Mouse (Mus musculus): ENCODE measurements around the gene Ctf2. TPM values are rescaled to one million over a fixed set of nuclear protein-coding genes. Genes with fewer than 3 reads are reported as not detected.

The Ctf2 gene
- not detected for polyA plus RNA-seq (2014; fragmentation: Illumina TruSeq; extraction: RNeasy Lipid Tissue Mini Kit (QIAGEN cat#74804); ENCODE audit: low read depth, low replicate concordance)

DNA sequence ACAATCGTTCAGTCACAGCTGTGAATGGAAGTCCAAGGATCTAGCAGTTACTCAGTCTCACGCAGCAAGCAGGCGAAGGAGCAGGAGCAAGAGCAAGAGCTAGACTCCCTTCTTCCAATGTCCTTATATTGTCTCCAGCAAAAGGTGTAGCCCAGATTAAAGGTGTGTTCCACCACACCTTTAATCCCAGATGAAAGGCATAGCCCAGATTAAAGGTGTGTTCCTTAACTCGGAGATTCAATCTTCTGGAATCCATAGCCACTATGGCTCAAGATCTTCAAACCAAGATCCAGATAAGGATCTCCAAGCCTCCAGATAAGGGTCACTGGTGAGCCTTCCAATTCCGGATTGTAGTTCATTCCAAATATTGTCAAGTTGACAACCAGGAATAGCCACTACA lies at the start of gene Ctf2:
Gene Ctf2, minus strand, starts transcription at position 101 of the 400 bp plus-strand sequence.

DNA sequence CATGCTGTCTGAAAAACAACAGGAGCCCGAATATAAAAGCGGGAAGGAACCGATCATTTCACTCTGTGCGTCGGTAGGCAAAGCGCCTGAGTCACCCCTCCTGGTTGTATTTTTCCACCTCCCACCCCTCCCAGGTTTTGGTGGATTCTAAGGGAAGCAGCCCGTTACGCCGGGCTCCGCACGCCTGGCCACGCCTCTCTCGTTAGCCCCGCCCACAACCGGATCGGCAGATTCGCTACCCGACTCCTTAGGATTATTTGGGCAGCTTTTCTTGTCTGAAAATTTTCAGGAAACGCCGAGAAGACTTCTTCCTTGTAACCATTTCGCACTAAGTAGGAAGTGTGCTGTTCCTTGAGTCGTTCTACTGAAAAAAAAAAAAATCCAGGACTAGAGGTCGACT lies 44.5 kb upstream of the Ctf2 start, which contains the start of gene Setd1a:
Gene Setd1a, plus strand, starts transcription at position 245 of the 400 bp plus-strand sequence.

DNA sequence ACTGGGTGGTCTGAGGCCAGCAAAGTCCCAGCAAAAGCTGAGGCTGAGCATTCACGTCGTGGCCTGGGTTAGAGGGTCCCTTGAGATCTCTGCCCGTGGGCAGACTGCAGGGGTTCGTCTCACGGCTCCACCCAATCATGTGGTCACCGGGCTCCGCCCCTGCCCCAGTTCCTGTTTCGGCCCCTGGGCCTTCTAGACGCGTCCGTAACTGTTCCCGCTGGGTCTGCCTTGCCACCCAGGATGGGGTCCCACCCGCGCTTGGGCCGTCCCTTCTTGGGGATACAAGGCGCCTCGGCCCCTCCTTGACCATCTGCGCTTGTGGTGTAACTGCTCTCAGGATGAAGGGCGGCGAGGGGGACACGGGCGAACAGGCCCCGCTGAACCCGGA lies 37.7 kb upstream of the Ctf2 start, which contains the start of gene Orai3:
Gene Orai3, plus strand, starts transcription at position 165 of the 388 bp plus-strand sequence.

DNA sequence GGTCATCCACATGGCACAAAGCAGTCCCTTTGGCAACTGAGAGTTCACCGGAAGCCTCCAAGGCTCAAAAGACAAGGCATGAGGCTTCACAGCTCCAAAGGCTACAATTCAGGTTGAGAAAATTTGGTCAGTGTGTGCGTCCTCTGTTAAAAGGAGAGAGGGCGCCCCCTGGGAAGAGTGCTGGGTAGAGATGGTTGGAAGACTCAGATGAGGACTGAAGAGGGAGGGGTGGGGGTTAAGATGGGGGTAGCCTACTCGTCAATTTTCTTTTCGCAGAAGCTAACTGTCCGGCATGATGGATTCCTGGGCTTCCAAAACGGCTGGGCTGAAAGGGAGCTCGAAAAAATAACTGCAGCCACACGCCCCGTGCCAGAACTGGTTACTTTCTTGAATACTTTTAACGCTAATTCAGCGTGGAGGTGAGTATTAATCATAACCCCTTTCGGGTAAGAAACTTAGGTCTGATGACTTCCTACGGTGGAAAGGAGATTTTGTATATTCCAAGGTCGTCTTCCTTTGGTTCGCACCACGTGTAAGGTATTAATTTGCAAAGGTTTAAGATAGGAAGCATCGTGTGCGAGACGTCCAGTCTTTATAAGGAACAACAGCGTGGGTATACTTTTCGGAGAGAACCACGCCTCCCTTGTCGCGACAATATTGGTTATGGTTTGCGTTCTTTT lies 12.5 kb upstream of the Ctf2 start, which contains the start of gene Fbxl19:
Gene Fbxl19, plus strand, starts transcription at position 178 of the 680 bp plus-strand sequence.

DNA sequence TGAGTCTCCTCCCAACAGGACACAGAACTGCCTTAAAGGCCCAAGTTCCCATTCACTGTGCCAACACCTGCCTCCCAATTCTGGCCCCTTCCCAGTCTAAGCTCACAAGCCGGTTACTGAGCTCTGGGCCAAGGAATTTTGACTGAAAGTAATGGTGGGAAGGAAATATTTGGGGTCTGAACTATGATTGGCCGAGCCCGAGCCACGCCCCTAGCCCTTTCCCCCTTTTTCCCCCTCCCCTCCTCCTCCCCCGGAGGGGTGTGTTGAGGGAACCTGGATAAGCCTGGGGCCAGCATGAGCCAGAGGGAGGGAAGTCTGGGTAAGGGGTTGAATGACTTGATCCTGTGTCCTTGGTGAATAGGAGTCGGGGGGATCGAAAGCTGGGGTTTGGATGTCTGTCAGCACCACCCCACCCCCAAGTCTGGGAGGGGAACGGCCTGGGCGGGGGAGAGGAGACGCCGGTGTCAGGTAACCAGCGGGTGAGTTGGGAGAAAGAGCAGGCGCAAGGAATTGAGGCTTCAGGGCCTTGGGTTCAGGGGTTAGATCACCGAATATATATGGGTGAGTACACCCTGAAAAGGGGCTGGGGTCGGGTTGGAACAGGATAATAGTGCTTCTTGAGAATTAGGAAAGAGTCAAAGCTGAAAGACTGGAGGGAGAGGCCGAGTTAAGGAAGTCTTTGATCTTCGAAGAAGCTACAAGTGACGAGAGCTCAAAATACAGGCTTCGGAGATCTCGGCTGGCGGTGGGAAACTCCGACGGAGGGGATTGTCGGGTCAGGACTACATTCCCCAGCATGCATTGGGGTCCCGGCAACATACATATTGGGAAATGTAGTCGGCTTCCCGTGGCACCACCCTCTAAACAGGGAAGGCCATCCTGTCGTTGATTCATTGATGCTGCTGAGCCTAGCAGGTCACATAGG lies 19.2 kb downstream of the Ctf2 start, which contains the start of gene Ctf1:
Gene Ctf1, plus strand, starts transcription at position 276 of the 925 bp plus-strand sequence.

DNA sequence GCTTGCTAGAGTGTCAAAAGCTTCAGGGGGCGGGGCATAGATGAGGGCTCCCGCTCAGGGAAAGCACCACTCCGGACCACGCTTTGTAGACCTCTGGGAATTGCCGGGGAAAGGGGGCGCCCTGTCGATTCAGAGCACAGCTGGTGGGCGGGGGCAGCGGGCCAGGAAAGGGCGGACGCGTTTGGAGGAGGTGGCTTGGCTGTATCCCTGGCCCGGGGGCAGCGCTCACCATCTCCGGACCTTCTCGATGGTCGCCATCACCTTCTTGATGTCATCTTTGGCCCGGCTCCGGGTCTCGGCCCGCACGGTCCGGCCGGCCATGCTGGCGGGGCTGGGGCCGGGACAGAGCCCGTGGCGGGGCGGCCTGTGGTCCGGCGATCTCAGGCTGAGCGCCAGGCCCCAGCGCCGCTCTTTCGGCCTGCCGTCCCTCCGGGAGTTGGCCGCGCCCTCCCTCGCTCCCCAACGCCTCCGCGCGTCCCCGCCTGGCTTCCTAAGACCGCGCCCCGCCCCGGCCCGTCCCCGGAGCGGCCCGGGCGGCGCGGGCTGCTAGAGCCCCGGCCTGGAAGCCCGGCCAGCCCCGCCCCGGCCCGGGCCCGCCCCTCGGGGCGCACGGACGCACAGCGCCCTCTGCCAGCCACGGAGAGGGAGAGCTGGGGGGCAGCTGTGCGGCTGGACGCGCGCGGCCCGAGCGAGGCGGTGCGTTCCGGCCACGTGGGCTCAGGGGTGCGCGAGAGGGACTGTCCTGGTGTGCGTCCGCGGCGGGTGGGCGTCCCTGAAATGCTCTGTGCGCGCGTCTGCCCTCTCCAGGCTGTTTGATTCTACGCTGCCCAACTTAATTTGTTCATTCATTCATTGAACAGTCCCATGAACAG lies 23.5 kb downstream of the Ctf2 start, which contains the start of gene Bcl7c:
Gene Bcl7c, minus strand, starts transcription at position 727 of the 872 bp plus-strand sequence.

Other genes starting within 250 kb of the Ctf2 start
- 18.2 TPM for gene Srcap, start 220.2 kb downstream of the Ctf2 start, polyA plus RNA-seq (2014; fragmentation: Illumina TruSeq; extraction: RNeasy Lipid Tissue Mini Kit (QIAGEN cat#74804); ENCODE audit: low read depth, low replicate concordance)
- gene Gm42715, start 212.6 kb downstream of the Ctf2 start, polyA plus RNA-seq (2014; fragmentation: Illumina TruSeq; extraction: RNeasy Lipid Tissue Mini Kit (QIAGEN cat#74804); ENCODE audit: low read depth, low replicate concordance), result 12.8 TPM
- not detected for gene Tmem265, start 170.8 kb downstream of the Ctf2 start, polyA plus RNA-seq (2014; fragmentation: Illumina TruSeq; extraction: RNeasy Lipid Tissue Mini Kit (QIAGEN cat#74804); ENCODE audit: low read depth, low replicate concordance)
- gene Phkg2, start 158.8 kb downstream of the Ctf2 start, polyA plus RNA-seq (2014; fragmentation: Illumina TruSeq; extraction: RNeasy Lipid Tissue Mini Kit (QIAGEN cat#74804); ENCODE audit: low read depth, low replicate concordance), result 83.6 TPM
- 22.1 TPM for gene Ccdc189, start 143.6 kb downstream of the Ctf2 start, polyA plus RNA-seq (2014; fragmentation: Illumina TruSeq; extraction: RNeasy Lipid Tissue Mini Kit (QIAGEN cat#74804); ENCODE audit: low read depth, low replicate concordance)
- gene Rnf40, start 143.4 kb downstream of the Ctf2 start, polyA plus RNA-seq (2014; fragmentation: Illumina TruSeq; extraction: RNeasy Lipid Tissue Mini Kit (QIAGEN cat#74804); ENCODE audit: low read depth, low replicate concordance), result 33.6 TPM
- gene Zfp629, start 116.4 kb downstream of the Ctf2 start, polyA plus RNA-seq (2014; fragmentation: Illumina TruSeq; extraction: RNeasy Lipid Tissue Mini Kit (QIAGEN cat#74804); ENCODE audit: low read depth, low replicate concordance), result 14.8 TPM
- 26.6 TPM for gene Bcl7c, start 23.2 kb downstream of the Ctf2 start, polyA plus RNA-seq (2014; fragmentation: Illumina TruSeq; extraction: RNeasy Lipid Tissue Mini Kit (QIAGEN cat#74804); ENCODE audit: low read depth, low replicate concordance)
- gene Ctf1, start 19.4 kb downstream of the Ctf2 start, polyA plus RNA-seq (2014; fragmentation: Illumina TruSeq; extraction: RNeasy Lipid Tissue Mini Kit (QIAGEN cat#74804); ENCODE audit: low read depth, low replicate concordance), result 11.1 TPM
- 20.0 TPM for gene Fbxl19, start 12.4 kb upstream of the Ctf2 start, polyA plus RNA-seq (2014; fragmentation: Illumina TruSeq; extraction: RNeasy Lipid Tissue Mini Kit (QIAGEN cat#74804); ENCODE audit: low read depth, low replicate concordance)
- 28.1 TPM for gene Orai3, start 37.6 kb upstream of the Ctf2 start, polyA plus RNA-seq (2014; fragmentation: Illumina TruSeq; extraction: RNeasy Lipid Tissue Mini Kit (QIAGEN cat#74804); ENCODE audit: low read depth, low replicate concordance)
- gene Setd1a, start 44.5 kb upstream of the Ctf2 start, polyA plus RNA-seq (2014; fragmentation: Illumina TruSeq; extraction: RNeasy Lipid Tissue Mini Kit (QIAGEN cat#74804); ENCODE audit: low read depth, low replicate concordance), result 21.7 TPM
- gene Gm49388, start 53.4 kb upstream of the Ctf2 start, polyA plus RNA-seq (2014; fragmentation: Illumina TruSeq; extraction: RNeasy Lipid Tissue Mini Kit (QIAGEN cat#74804); ENCODE audit: low read depth, low replicate concordance), result not detected
- gene Hsd3b7, start 68.4 kb upstream of the Ctf2 start, polyA plus RNA-seq (2014; fragmentation: Illumina TruSeq; extraction: RNeasy Lipid Tissue Mini Kit (QIAGEN cat#74804); ENCODE audit: low read depth, low replicate concordance), result 98.2 TPM
- gene Stx4a, start 92.1 kb upstream of the Ctf2 start, polyA plus RNA-seq (2014; fragmentation: Illumina TruSeq; extraction: RNeasy Lipid Tissue Mini Kit (QIAGEN cat#74804); ENCODE audit: low read depth, low replicate concordance), result 96.8 TPM
- 20.3 TPM for gene Stx1b, start 92.4 kb upstream of the Ctf2 start, polyA plus RNA-seq (2014; fragmentation: Illumina TruSeq; extraction: RNeasy Lipid Tissue Mini Kit (QIAGEN cat#74804); ENCODE audit: low read depth, low replicate concordance)
- gene Zfp646, start 144.1 kb upstream of the Ctf2 start, polyA plus RNA-seq (2014; fragmentation: Illumina TruSeq; extraction: RNeasy Lipid Tissue Mini Kit (QIAGEN cat#74804); ENCODE audit: low read depth, low replicate concordance), result 22.6 TPM
- gene Zfp668, start 144.7 kb upstream of the Ctf2 start, polyA plus RNA-seq (2014; fragmentation: Illumina TruSeq; extraction: RNeasy Lipid Tissue Mini Kit (QIAGEN cat#74804); ENCODE audit: low read depth, low replicate concordance), result 4.7 TPM
- 1.4 TPM for gene Prss53, start 158.8 kb upstream of the Ctf2 start, polyA plus RNA-seq (2014; fragmentation: Illumina TruSeq; extraction: RNeasy Lipid Tissue Mini Kit (QIAGEN cat#74804); ENCODE audit: low read depth, low replicate concordance)
- gene Gm21974, start 163.3 kb upstream of the Ctf2 start, polyA plus RNA-seq (2014; fragmentation: Illumina TruSeq; extraction: RNeasy Lipid Tissue Mini Kit (QIAGEN cat#74804); ENCODE audit: low read depth, low replicate concordance), result not detected
- gene Vkorc1, start 163.5 kb upstream of the Ctf2 start, polyA plus RNA-seq (2014; fragmentation: Illumina TruSeq; extraction: RNeasy Lipid Tissue Mini Kit (QIAGEN cat#74804); ENCODE audit: low read depth, low replicate concordance), result 119 TPM
- 67.6 TPM for gene Bckdk, start 171.9 kb upstream of the Ctf2 start, polyA plus RNA-seq (2014; fragmentation: Illumina TruSeq; extraction: RNeasy Lipid Tissue Mini Kit (QIAGEN cat#74804); ENCODE audit: low read depth, low replicate concordance)
- 28.2 TPM for gene Kat8, start 180.3 kb upstream of the Ctf2 start, polyA plus RNA-seq (2014; fragmentation: Illumina TruSeq; extraction: RNeasy Lipid Tissue Mini Kit (QIAGEN cat#74804); ENCODE audit: low read depth, low replicate concordance)
- 46.6 TPM for gene Prss8, start 197.9 kb upstream of the Ctf2 start, polyA plus RNA-seq (2014; fragmentation: Illumina TruSeq; extraction: RNeasy Lipid Tissue Mini Kit (QIAGEN cat#74804); ENCODE audit: low read depth, low replicate concordance)
- gene Prss36, start 214.6 kb upstream of the Ctf2 start, polyA plus RNA-seq (2014; fragmentation: Illumina TruSeq; extraction: RNeasy Lipid Tissue Mini Kit (QIAGEN cat#74804); ENCODE audit: low read depth, low replicate concordance), result 15.2 TPM
- 459 TPM for gene Fus, start 235.3 kb upstream of the Ctf2 start, polyA plus RNA-seq (2014; fragmentation: Illumina TruSeq; extraction: RNeasy Lipid Tissue Mini Kit (QIAGEN cat#74804); ENCODE audit: low read depth, low replicate concordance)